Mouse (Mus musculus) brain, embryonic 18.5 days (tissue): ENCODE results near the gene Zbtb39.

Experiments used
- DNase-seq: peaks from one replicate; pipeline ENCODE4 v3.0.0-alpha.2; 2012; ENCODE audit warnings: low read depth, low spot score

Gene Zbtb39

DNA sequence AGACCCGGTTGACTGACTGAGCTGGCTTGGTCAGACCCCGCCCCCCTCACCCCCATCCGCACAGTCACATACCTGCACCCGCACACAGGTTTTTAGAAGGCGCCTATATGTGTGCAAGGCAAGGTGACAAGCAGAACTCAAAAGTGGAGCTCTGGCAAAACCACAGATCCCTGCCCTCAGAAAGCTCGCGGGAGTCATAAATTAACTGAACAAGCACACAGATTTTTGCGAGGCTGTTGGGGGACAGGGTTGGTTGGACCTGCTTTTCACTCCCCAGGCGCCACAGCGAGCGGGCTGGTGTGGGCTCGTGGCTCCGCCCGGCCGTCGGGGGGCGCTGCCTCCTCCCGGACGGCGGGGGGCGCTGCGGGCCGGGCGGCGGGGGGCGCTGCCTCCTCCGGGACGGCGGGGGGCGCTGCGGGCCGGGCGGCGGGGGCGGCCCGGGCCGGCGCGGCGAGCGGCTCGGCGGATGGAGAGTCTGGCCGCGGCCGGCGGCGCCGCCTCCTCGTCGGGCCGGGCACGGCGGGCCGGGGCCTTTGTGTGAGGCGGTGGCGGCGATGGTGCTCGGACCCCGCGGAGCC is at the start of gene Zbtb39:
Zbtb39 (plus strand) TSS at position 456 of the 578 bp plus-strand sequence.
- DNase-seq = no peak

DNA sequence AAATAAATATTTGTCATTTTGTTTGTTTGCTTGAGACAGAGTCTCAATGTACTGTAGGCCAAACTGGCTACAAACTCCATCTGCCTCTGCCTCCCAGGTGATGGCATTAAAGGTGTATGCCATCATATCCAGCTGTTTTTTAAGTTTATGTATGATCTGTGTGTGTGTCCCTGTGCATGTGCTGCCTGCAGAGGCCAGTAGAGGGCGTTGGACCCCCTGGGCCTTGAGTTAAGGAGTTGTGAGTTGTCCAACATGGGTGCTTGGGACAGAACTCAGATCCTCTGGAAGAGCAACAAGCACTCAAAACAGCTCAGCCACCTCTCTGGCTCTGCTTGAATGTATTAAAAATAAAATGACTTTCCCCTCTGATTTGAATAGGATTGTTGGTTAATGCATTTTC is 48.3 kb upstream of the Zbtb39 start:
- DNase-seq = no peak

GRCm38 (mm10) chr10:127694636-127695035 is 44.7 kb upstream of the Zbtb39 start:
- no peak for DNase-seq

GRCm38 (mm10) chr10:127695775-127696174 is 43.6 kb upstream of the Zbtb39 start:
- no peak for DNase-seq

DNA sequence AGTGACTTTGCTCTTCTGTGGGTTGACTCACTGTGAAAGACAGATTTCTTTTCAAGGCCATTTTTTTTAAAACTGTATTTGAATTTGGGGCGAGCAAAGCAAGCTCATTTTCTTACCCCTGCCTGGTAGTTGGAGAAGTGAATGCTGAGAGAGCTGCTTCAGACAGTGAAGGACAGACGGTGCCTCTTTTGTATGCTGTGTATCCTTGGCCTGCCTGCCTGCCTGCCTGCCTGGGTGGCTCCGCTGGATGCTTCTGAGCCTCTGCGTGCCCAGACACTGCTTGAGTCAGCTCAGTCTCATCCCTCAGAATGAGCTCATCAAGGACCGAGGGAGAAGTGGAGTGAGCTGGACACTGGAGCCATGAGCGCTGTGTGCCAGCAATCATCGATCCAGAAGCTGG is 40.4 kb upstream of the Zbtb39 start:
- DNase-seq = no peak

DNA sequence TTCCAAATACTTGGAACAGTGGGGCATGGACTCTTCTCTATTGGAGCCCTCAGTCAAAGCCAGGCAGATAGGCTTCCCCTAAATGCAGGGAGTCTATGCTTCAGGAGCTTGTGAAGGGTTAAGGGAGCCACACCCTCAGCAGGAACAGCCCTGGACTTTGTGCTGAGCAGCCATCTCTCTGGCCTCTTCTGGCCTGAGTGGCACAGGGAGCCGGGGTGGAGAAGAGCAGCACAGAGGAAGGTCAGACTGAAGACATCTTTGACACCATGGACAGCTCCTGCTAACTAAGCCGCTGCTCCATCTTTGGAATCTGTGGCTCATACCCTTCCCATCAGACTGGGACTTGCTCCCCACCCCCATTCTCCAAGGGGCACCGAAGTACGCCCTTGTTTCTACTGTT is 36.0 kb upstream of the Zbtb39 start:
- DNase-seq = no peak

- DNase-seq = no peak
Measured at GRCm38 (mm10) chr10:127704293-127704692, 35.0 kb upstream of the Zbtb39 start.

GRCm38 (mm10) chr10:127704766-127705220 is 34.5 kb upstream of the Zbtb39 start, which contains the start of gene Myo1a:
Gene Myo1a, plus strand, starts transcription at chr10:127705170.
- DNase-seq = no peak

- DNase-seq = no peak
Measured at GRCm38 (mm10) chr10:127705783-127706182, 33.6 kb upstream of the Zbtb39 start.

GRCm38 (mm10) chr10:127707721-127708120 is 31.6 kb upstream of the Zbtb39 start:
- DNase-seq = no peak

DNA sequence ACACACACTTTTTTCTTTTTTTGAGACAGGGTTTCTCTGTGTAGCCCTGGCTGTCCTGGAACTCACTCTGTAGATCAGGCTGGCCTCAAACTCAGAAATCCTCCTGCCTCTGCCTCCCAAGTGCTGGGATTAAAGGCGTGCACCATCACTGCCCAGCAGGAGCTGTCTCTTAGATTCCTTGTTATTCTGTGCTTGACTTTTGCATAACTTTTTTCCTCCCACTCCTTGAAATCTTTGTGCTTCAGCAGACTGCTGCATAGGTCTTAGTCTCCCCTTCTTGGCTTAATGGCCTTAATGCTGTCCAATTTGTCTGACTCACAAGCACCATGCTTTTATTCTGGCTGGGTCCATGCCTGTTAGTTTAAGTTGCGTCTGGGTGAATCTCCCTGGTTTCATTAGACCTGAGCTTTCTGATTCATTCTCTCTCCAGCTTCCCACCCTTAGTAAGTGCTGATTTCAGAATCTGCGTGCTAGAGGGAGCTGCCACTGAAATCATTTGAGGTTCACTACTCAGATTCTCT is 30.4 kb upstream of the Zbtb39 start:
- no peak for DNase-seq

- no peak for DNase-seq
Measured at GRCm38 (mm10) chr10:127710331-127710730, 29.0 kb upstream of the Zbtb39 start.

GRCm38 (mm10) chr10:127712736-127713135 is 26.6 kb upstream of the Zbtb39 start:
- DNase-seq = no peak

GRCm38 (mm10) chr10:127721671-127722418 is 17.5 kb upstream of the Zbtb39 start:
- no peak for DNase-seq

DNA sequence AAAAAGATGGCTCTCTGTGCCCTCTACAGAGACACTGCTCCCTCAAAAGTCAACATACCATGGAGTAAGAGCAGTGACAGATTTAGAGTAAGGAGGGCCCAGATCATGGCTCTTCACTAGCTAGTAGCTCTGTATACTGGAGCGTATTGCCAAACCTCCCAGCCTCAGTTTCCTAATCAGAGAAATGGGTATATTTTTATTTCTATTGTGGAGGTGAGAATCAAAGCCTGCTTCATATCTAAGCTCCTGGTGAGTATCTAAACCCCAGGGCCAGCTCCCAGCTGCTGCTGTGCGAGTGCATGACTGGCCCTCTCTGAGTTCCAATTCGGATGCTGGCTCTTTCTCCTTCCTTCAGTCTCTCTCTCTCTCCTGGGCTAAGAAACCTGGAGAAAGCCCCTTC is 15.2 kb upstream of the Zbtb39 start, which contains the start of gene Tac2:
Tac2 (plus strand) TSS at position 301 of the 400 bp plus-strand sequence.
- DNase-seq = no peak

DNA sequence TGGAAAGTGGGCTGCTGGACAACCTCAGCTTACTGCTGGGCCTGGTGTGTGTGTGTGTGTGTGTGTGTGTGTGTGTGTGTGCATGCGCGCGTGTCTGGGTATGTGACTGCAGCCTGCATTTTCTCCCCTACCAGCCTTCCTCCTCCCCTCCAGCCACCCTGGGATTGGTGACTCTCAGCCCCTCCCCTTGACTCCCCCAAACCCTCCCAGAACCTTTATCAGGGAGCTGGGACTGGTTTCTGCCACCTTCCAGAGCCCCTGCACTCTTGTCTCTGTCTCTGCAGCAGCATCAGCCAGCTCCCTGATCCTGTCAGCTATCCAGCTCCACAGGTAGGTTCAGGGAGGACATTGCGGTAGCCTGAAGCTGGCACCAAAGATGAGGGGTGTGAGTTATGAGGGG is 14.2 kb upstream of the Zbtb39 start:
- no peak for DNase-seq

- DNase-seq = no peak
Measured at GRCm38 (mm10) chr10:127728437-127728836, 10.9 kb upstream of the Zbtb39 start.

DNA sequence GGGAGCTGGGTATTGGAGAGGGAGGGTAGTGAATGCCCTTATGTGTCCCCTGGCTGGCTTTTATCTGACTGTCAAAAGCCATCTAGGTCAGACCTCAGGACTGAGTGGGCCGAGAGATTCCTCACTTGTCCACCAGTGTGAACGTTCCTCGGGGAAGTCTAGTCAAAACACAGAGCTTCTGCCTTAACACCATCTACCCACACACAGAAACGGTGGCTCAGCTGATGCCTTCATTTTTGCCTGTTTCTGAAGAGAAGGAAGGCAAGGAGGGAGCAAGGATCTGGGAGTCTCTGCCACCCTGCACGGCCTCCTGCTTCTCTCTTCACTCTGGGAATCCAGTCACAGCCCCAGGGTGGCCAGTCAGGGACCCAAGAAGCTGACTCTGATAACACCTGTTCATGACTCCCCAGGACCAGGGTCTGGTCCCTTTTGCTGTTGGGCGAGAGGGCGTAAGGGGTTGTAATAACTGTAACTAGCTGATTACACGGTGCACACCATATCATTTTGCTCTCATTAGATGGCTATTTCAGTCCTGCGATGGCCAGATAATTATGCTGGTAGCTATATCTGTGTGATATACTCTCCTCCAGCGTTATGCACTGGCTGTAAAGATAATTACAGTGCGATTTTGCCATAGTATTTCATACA is 8.9 kb upstream of the Zbtb39 start:
- no peak for DNase-seq

DNA sequence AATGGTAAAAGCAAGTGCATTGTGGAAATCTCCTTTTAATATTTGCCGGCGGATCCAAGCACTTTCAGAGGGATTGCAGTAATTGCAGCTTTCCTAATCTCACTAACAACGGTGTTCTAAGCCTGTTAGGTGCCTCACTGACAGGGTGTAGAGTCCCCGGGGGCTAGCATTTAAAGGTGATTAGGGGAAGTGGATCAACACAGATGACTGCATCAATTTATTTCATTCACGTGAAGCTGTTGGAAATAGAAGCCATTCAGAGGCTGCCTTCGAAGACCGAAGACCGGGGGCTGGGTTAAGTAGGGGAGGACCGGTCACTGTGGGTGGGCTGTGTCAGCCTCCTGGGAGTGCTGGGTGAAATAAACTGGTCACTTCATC is 8.4 kb upstream of the Zbtb39 start:
- DNase-seq = no peak

GRCm38 (mm10) chr10:127731397-127731796 is 7.9 kb upstream of the Zbtb39 start:
- no peak for DNase-seq

GRCm38 (mm10) chr10:127734434-127734833 is 4.9 kb upstream of the Zbtb39 start:
- DNase-seq = no peak

GRCm38 (mm10) chr10:127736266-127736665 is 3.1 kb upstream of the Zbtb39 start:
- DNase-seq = no peak
